Mouse (Mus musculus): ENCODE data around the gene Elobl.

DNA sequence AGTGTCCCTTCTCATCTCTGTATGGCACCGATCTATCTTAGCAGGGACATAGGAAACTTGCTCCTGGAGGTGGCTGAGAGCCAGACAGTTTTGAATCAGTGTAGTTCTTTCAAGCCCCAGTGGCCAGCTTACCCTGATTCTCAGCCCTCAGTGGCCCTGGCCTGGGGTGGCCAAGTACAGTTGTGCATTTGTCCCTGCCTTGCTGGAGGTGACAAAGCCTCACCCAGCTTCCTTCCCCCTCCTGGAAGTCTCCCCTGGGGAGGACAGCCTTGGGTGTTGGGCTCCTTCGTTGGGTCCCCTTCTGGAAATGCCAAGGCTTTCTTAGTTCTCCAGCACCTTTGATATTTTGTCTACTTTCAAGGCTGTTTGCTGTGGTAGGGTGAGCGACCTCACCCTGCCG is 37.0 kb upstream of the Elobl start:
- no peak for TF ChIP-seq POLR2A (IDR thresholded peaks at IDR 0.05; ENCODE audit: low read depth, low read length)
- no peak for TF ChIP-seq CTCF (conservative IDR thresholded peaks at IDR 0.05; ENCODE audit: insufficient read depth, insufficient read length, low read depth, low read length)

Measured in kidney, adult 2 months (tissue).